Mouse (Mus musculus): ENCODE results near the gene Abca8a. TPM values are rescaled to one million over a fixed set of nuclear protein-coding genes. Genes with fewer than 3 reads are reported as not detected.

The Abca8a gene
- polyA plus RNA-seq, 1 experiment: 7.6 TPM

- no peaks in the 10 kb centered on the region for H3K36me3 ChIP-seq (ENCODE audit: control insufficient read depth, insufficient read depth, low read length)
- no peaks in the 10 kb centered on the region for H3K4me1 ChIP-seq (ENCODE audit: control insufficient read depth, insufficient read depth, low read length)
- H3K27ac ChIP-seq (ENCODE audit: insufficient read depth, low read depth, low read length): peak overlapping the region; percentile 16; the same call in 1 of the 2 replicates
- no peaks in the 10 kb centered on the region for H3K27me3 ChIP-seq (replicated peaks; ENCODE audit: control insufficient read depth, insufficient read depth, low read length)
- peak; percentile 5 for DNase-seq
- 60% methylated on average over 7 of the region's 7 CpGs for WGBS
- TF ChIP-seq CTCF (conservative IDR thresholded peaks at IDR 0.05; ENCODE audit: insufficient read depth, insufficient read length, low read depth, low read length): no peak
- TF ChIP-seq POLR2A (IDR thresholded peaks at IDR 0.05; ENCODE audit: low read depth, low read length): no peak
- 0 out of 2 replicates have a peak overlapping the region, but pooled peaks have one; percentile 22 for H3K4me3 ChIP-seq (ENCODE audit: insufficient read depth, low read depth, low read length)
Observed at GRCm38 (mm10) chr11:110094846-110095380, 865 bp downstream of the Abca8a start.

GRCm38 (mm10) chr11:110094236-110094635, 1.5 kb downstream of the Abca8a start:
- no peak overlapping the region for H3K27ac ChIP-seq (ENCODE audit: insufficient read depth, low read depth, low read length)
- TF ChIP-seq POLR2A (IDR thresholded peaks at IDR 0.05; ENCODE audit: low read depth, low read length) (no peak), CTCF (conservative IDR thresholded peaks at IDR 0.05; ENCODE audit: insufficient read depth, insufficient read length, low read depth, low read length) (no peak)
- DNase-seq: peak; percentile 34
- H3K4me1 ChIP-seq (ENCODE audit: control insufficient read depth, insufficient read depth, low read length): no peaks in the 10 kb centered on the region
- 74% methylated on average over 3 of the region's 3 CpGs for WGBS
- no peaks in the 10 kb centered on the region for H3K36me3 ChIP-seq (ENCODE audit: control insufficient read depth, insufficient read depth, low read length)
- no peaks in the 10 kb centered on the region for H3K27me3 ChIP-seq (replicated peaks; ENCODE audit: control insufficient read depth, insufficient read depth, low read length)
- no peak overlapping the region for H3K4me3 ChIP-seq (ENCODE audit: insufficient read depth, low read depth, low read length)

- no peak for DNase-seq
- Histone ChIP-seq H3K27me3 (replicated peaks; ENCODE audit: control insufficient read depth, insufficient read depth, low read length) (no peaks in the 10 kb centered on the region), H3K4me3 (ENCODE audit: insufficient read depth, low read depth, low read length) (no peak overlapping the region), H3K36me3 (ENCODE audit: control insufficient read depth, insufficient read depth, low read length) (no peaks in the 10 kb centered on the region), H3K27ac (ENCODE audit: insufficient read depth, low read depth, low read length) (no peak overlapping the region), H3K4me1 (ENCODE audit: control insufficient read depth, insufficient read depth, low read length) (no peaks in the 10 kb centered on the region)
- TF ChIP-seq POLR2A (IDR thresholded peaks at IDR 0.05; ENCODE audit: low read depth, low read length) (no peak), CTCF (conservative IDR thresholded peaks at IDR 0.05; ENCODE audit: insufficient read depth, insufficient read length, low read depth, low read length) (no peak)
- 69% methylated on average over 2 of the region's 2 CpGs for WGBS
Observed at GRCm38 (mm10) chr11:110091328-110091727, 4.5 kb downstream of the Abca8a start.

DNA sequence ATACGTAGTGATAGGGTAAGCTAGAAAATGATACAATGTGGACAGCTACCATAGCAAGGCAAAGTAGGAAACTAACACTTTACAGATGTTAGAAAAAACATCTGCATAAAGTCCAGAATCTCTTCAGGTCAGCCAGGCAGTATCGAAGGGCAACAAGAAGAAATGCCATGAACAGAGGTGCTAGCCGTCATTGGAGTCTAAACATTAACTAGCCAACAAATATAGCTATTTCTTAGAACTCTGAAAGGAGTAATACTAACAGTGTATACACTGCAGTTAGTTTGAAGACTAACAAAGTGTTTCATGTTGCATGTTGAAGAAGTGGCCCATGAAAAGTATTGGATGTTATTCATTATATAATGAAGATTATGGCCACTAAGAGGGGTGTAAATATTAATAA, 23.6 kb downstream of the Abca8a start:
- Histone ChIP-seq H3K27me3 (replicated peaks; ENCODE audit: control insufficient read depth, insufficient read depth, low read length) (no peaks in the 10 kb centered on the region), H3K36me3 (ENCODE audit: control insufficient read depth, insufficient read depth, low read length) (no peaks in the 10 kb centered on the region), H3K27ac (ENCODE audit: insufficient read depth, low read depth, low read length) (no peak overlapping the region), H3K4me3 (ENCODE audit: insufficient read depth, low read depth, low read length) (no peak overlapping the region), H3K4me1 (ENCODE audit: control insufficient read depth, insufficient read depth, low read length) (no peaks in the 10 kb centered on the region)
- WGBS: 45% methylated on average over 3 of the region's 3 CpGs
- TF ChIP-seq POLR2A (IDR thresholded peaks at IDR 0.05; ENCODE audit: low read depth, low read length) (no peak), CTCF (conservative IDR thresholded peaks at IDR 0.05; ENCODE audit: insufficient read depth, insufficient read length, low read depth, low read length) (no peak)
- DNase-seq: no peak

DNA sequence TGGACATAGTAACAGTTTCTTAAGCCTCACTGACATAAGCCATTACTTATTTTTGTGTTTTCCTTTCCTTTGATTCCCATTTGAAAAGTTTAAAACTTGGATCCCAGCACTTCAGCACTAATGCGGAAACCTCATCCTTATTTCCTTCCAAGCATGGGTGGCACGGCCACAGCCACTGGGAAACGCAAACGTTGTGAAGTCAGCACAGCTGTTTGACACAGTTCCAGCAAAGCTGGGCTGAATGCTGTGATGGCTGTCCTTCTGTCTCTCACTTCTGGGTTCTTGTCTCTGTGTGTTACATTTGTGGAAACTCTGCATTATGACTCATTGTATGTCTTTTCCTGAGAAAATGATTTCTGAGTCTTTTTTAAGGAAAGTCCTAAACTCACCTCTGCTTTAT, 34.7 kb downstream of the Abca8a start:
- Histone ChIP-seq H3K27ac (ENCODE audit: insufficient read depth, low read depth, low read length) (no peak overlapping the region), H3K36me3 (ENCODE audit: control insufficient read depth, insufficient read depth, low read length) (no peaks in the 10 kb centered on the region), H3K4me1 (ENCODE audit: control insufficient read depth, insufficient read depth, low read length) (no peaks in the 10 kb centered on the region), H3K4me3 (ENCODE audit: insufficient read depth, low read depth, low read length) (no peak overlapping the region), H3K27me3 (replicated peaks; ENCODE audit: control insufficient read depth, insufficient read depth, low read length) (no peaks in the 10 kb centered on the region)
- 63% methylated on average over 4 of the region's 4 CpGs for WGBS
- no peak for DNase-seq
- TF ChIP-seq POLR2A (IDR thresholded peaks at IDR 0.05; ENCODE audit: low read depth, low read length) (no peak), CTCF (conservative IDR thresholded peaks at IDR 0.05; ENCODE audit: insufficient read depth, insufficient read length, low read depth, low read length) (no peak)

DNA sequence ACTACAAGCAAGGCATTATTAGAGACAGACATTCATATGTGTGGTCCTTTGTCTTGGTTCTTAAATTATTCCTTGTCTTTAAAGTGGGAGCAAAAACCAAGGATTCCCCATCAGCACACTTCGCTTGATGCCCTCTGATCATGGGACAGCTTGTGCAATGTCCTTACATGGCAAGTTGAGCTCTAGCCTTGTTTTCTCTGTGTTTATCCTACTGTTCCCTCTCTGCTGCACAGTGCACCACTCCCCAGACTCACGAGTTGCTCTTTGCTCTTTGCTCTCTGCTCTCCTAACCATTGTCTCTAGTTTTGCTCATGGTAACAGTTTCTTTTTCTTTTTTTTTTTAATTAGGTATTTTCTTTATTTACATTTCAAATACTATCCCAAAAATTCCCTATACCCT, 35.7 kb downstream of the Abca8a start:
- 44% methylated on average over 2 of the region's 2 CpGs for WGBS
- H3K27ac ChIP-seq (ENCODE audit: insufficient read depth, low read depth, low read length): no peak overlapping the region
- H3K4me1 ChIP-seq (ENCODE audit: control insufficient read depth, insufficient read depth, low read length): no peaks in the 10 kb centered on the region
- H3K4me3 ChIP-seq (ENCODE audit: insufficient read depth, low read depth, low read length): no peak overlapping the region
- no peaks in the 10 kb centered on the region for H3K36me3 ChIP-seq (ENCODE audit: control insufficient read depth, insufficient read depth, low read length)
- TF ChIP-seq CTCF (conservative IDR thresholded peaks at IDR 0.05; ENCODE audit: insufficient read depth, insufficient read length, low read depth, low read length) (no peak), POLR2A (IDR thresholded peaks at IDR 0.05; ENCODE audit: low read depth, low read length) (no peak)
- DNase-seq: peak; percentile 43
- H3K27me3 ChIP-seq (replicated peaks; ENCODE audit: control insufficient read depth, insufficient read depth, low read length): no peaks in the 10 kb centered on the region

DNA sequence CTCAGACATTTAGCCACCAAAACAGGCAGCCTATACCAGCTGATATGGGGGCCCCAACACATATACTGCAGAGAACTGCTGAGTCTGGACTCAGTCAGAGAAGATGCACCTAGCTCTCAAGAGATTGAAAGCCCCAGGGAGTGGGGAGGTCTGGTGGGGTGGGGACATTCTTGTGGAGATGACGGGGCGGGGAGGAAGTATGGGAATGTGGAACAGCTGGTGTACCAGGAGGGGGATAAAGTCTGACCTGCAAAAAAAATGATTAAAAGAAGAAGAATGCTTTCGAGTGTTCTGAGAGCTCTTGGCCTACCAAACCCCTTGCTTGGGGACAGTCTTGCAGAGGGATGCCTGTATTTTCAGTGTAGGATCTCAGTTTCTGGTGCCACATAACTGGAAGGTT, 42.1 kb downstream of the Abca8a start:
- H3K36me3 ChIP-seq (ENCODE audit: control insufficient read depth, insufficient read depth, low read length): no peaks in the 10 kb centered on the region
- WGBS: 57% methylated on average over 3 of the region's 3 CpGs
- no peaks in the 10 kb centered on the region for H3K4me1 ChIP-seq (ENCODE audit: control insufficient read depth, insufficient read depth, low read length)
- H3K27me3 ChIP-seq (replicated peaks; ENCODE audit: control insufficient read depth, insufficient read depth, low read length): no peaks in the 10 kb centered on the region
- H3K27ac ChIP-seq (ENCODE audit: insufficient read depth, low read depth, low read length): no peak overlapping the region
- TF ChIP-seq CTCF (conservative IDR thresholded peaks at IDR 0.05; ENCODE audit: insufficient read depth, insufficient read length, low read depth, low read length) (no peak), POLR2A (IDR thresholded peaks at IDR 0.05; ENCODE audit: low read depth, low read length) (no peak)
- no peak overlapping the region for H3K4me3 ChIP-seq (ENCODE audit: insufficient read depth, low read depth, low read length)
- DNase-seq: no peak
